Mouse (Mus musculus): Measurements from ENCODE around the gene Trappc3. TPM values are rescaled to one million over a fixed set of nuclear protein-coding genes. Genes with fewer than 3 reads are reported as not detected.
A peak's percentile ranks its signal among the peaks of the same experiment; 100 is the strongest.

Trappc3 gene
- polyA plus RNA-seq, 1 experiment = 25.7 TPM

DNA sequence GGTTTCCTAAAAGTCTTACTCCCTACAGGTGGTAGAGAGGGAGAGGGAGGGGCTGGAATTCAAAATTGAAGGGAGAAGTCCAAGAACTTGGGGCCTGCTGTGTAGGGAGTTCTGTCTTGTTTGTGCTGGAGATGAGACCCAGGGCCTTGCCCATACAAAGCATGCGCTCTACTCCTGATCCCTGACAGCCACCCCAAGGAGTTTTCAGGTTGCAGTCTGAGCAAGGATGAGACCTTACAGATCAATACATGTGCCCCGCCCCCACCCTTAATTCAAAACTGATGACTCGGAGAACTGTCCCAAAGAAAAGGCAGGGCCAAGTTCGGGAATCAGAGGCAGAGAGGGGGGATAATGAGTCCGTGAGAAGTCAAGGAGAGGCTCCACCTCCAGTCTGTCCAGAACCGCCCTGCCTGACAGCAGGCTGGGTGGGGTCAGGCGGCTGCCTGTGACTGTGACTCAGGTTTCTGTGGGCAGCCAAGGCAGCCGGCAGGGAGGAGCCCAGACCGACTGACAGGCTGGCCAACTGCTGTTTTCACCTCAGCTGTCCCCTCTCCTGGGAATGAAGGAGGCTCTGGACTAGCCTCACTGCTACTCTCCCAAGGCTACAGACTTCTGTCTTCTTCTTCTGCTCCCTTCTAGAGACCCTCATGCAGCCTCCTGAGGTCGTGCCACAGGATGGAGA lies 1.5 kb upstream of the Trappc3 start:
- Histone ChIP-seq H3K4me1 (ENCODE audit: control insufficient read depth, insufficient read depth, insufficient read length) (peaks cover 31% of the 10 kb centered on the region), H3K27ac (ENCODE audit: insufficient read depth, low read length) (peak overlapping the region; percentile 76), H3K36me3 (ENCODE audit: control insufficient read depth, insufficient read depth, low read length) (no peaks in the 10 kb centered on the region), H3K4me3 (ENCODE audit: extremely low read depth, insufficient read depth, insufficient read length) (0 out of 2 replicates have a peak overlapping the region, but pooled peaks have one; percentile 0), H3K27me3 (ENCODE audit: control insufficient read depth, insufficient read depth, low read length) (no peaks in the 10 kb centered on the region)
- DNase-seq (ENCODE audit: low read depth in 1 of 2, low spot score in 2 of 2) = peak in 1 of 2 experiments; percentile 51
- TF ChIP-seq CTCF (IDR thresholded peaks at IDR 0.05; ENCODE audit: extremely low read depth, insufficient read depth, insufficient read length, insufficient replicate concordance) (no peak), POLR2A (IDR thresholded peaks at IDR 0.05; ENCODE audit: low read depth, low read length) (no peak)
- 11% methylated on average over 10 of the region's 10 CpGs for WGBS

DNA sequence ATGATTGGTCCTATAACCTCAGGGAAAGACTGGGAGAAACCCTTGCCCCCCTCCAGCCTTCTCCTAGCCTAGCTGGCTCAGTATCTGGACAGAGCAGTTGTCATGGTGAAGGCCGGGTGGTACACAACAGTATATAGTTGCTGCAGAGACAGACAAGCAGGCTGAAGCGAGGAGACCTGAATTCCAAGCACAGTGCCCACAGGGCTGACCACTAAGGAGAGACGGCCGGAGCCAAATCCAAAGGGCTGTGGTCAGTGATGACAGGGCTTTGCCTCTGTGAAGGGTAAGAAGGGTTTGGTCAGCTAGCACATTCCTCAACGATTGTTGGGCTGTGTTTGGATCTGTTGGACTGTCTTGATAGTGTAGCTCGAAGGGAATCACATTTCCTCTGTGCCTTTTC lies 859 bp upstream of the Trappc3 start:
- Histone ChIP-seq H3K36me3 (ENCODE audit: control insufficient read depth, insufficient read depth, low read length) (no peaks in the 10 kb centered on the region), H3K27me3 (ENCODE audit: control insufficient read depth, insufficient read depth, low read length) (no peaks in the 10 kb centered on the region), H3K4me3 (ENCODE audit: extremely low read depth, insufficient read depth, insufficient read length) (no peak overlapping the region), H3K27ac (ENCODE audit: insufficient read depth, low read length) (peak overlapping the region; percentile 76), H3K4me1 (ENCODE audit: control insufficient read depth, insufficient read depth, insufficient read length) (peaks cover 31% of the 10 kb centered on the region)
- 73% methylated on average over 6 of the region's 6 CpGs for WGBS
- TF ChIP-seq CTCF (IDR thresholded peaks at IDR 0.05; ENCODE audit: extremely low read depth, insufficient read depth, insufficient read length, insufficient replicate concordance) (no peak), POLR2A (IDR thresholded peaks at IDR 0.05; ENCODE audit: low read depth, low read length) (no peak)
- DNase-seq (ENCODE audit: low read depth in 1 of 2, low spot score in 2 of 2) = no peak

DNA sequence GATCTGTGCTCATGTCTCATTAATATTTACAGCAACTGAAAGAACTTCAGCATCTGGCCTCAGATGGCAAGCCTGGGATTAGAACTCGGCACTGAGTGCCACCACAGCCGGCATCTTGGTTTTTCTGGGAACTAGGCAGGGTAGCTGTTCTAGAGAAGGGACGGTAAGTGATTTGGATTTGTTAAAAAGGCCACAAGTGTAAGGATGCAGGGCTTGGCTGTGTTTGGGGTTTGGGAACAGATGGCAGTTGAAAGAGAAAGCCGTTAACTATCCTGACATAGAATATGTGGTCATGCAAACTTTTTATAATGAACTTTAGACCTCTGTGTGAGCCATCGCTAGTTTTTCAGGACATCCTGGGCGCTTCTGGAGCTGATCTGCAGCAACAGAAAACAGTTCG lies 450 bp upstream of the Trappc3 start:
- no peak overlapping the region for H3K4me3 ChIP-seq (ENCODE audit: extremely low read depth, insufficient read depth, insufficient read length)

DNA sequence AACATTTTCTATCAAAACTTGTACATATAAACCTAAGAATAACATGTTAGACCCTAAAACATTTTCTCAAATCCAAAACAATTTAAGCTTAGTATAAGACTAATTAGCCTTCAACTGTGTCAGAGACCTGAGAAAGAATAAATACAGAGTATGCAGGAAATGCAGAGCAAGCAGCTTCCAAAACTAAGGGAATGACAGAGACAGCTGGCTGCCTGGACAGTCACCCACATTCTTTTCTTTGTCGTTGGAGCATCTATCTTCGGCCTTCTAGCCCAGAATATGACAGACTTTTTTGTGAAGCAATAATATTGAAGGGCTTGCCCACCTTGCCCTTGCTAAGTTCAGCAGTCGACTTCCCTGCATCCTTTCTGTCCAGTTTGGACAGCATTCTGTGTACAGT lies 7.2 kb downstream of the Trappc3 start:
- Histone ChIP-seq H3K27ac (ENCODE audit: insufficient read depth, low read length) (no peak overlapping the region), H3K4me3 (ENCODE audit: extremely low read depth, insufficient read depth, insufficient read length) (no peak overlapping the region), H3K27me3 (ENCODE audit: control insufficient read depth, insufficient read depth, low read length) (no peaks in the 10 kb centered on the region), H3K36me3 (ENCODE audit: control insufficient read depth, insufficient read depth, low read length) (peaks cover 16% of the 10 kb centered on the region), H3K4me1 (ENCODE audit: control insufficient read depth, insufficient read depth, insufficient read length) (no peaks in the 10 kb centered on the region)
- no peak for DNase-seq (ENCODE audit: low read depth in 1 of 2, low spot score in 2 of 2)
- 79% methylated on average over 3 of the region's 3 CpGs for WGBS
- TF ChIP-seq POLR2A (IDR thresholded peaks at IDR 0.05; ENCODE audit: low read depth, low read length) (no peak), CTCF (IDR thresholded peaks at IDR 0.05; ENCODE audit: extremely low read depth, insufficient read depth, insufficient read length, insufficient replicate concordance) (no peak)

More for the DNA sequence above, 450 bp upstream of the Trappc3 start:
- H3K36me3 ChIP-seq (ENCODE audit: control insufficient read depth, insufficient read depth, low read length) = no peaks in the 10 kb centered on the region
- WGBS = 42% methylated on average over 7 of the region's 7 CpGs
- no peak for DNase-seq (ENCODE audit: low read depth in 1 of 2, low spot score in 2 of 2)
- H3K27me3 ChIP-seq (ENCODE audit: control insufficient read depth, insufficient read depth, low read length) = no peaks in the 10 kb centered on the region
- no peak for TF ChIP-seq CTCF (IDR thresholded peaks at IDR 0.05; ENCODE audit: extremely low read depth, insufficient read depth, insufficient read length, insufficient replicate concordance)
- TF ChIP-seq POLR2A (IDR thresholded peaks at IDR 0.05; ENCODE audit: low read depth, low read length) = no peak
- H3K27ac ChIP-seq (ENCODE audit: insufficient read depth, low read length) = peak overlapping the region; percentile 76; the same call in 1 of the 2 replicates
- peaks cover 31% of the 10 kb centered on the region for H3K4me1 ChIP-seq (ENCODE audit: control insufficient read depth, insufficient read depth, insufficient read length)

DNA sequence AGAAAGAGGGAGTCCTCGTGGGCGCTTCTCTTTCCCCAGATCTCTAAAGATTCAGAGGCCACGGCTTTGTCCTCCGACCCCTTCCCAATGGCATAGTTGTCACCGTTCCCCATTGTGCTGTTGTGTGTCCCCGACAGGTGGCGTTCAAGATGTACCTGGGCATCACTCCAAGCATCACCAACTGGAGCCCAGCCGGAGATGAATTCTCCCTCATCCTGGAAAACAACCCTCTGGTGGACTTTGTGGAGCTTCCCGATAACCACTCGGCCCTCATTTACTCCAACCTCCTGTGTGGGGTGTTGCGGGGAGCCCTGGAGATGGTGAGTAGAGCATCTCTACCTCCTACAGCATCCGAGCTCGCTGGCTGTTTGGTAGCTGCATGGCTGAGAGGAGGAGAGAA lies 11.6 kb downstream of the Trappc3 start:
- WGBS = 95% methylated on average over 13 of the region's 13 CpGs
- DNase-seq (ENCODE audit: low read depth in 1 of 2, low spot score in 2 of 2) = no peak
- no peaks in the 10 kb centered on the region for H3K27me3 ChIP-seq (ENCODE audit: control insufficient read depth, insufficient read depth, low read length)
- H3K36me3 ChIP-seq (ENCODE audit: control insufficient read depth, insufficient read depth, low read length) = peaks cover 18% of the 10 kb centered on the region
- peaks cover 2% of the 10 kb centered on the region; the same call in 1 of the 2 replicates for H3K4me1 ChIP-seq (ENCODE audit: control insufficient read depth, insufficient read depth, insufficient read length)
- no peak overlapping the region for H3K27ac ChIP-seq (ENCODE audit: insufficient read depth, low read length)
- TF ChIP-seq POLR2A (IDR thresholded peaks at IDR 0.05; ENCODE audit: low read depth, low read length) (no peak), CTCF (IDR thresholded peaks at IDR 0.05; ENCODE audit: extremely low read depth, insufficient read depth, insufficient read length, insufficient replicate concordance) (no peak)
- no peak overlapping the region for H3K4me3 ChIP-seq (ENCODE audit: extremely low read depth, insufficient read depth, insufficient read length)

DNA sequence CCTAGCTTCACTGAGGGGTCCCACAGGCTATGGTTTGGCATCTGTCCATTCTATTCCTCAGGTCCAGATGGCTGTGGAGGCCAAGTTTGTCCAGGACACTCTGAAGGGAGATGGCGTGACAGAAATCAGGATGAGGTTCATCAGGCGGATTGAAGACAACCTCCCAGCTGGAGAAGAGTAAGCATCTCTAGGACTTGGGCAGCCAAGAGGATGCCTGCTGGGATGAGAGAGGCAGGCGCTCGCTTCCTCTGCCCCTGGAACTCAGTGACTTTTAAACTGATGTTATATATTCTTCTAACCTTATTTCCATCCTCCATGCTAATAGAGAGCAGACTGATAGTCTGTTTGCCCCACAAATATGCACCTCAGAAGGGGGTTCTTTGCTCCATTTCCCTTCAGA lies 13.0 kb downstream of the Trappc3 start:
- no peak for TF ChIP-seq POLR2A (IDR thresholded peaks at IDR 0.05; ENCODE audit: low read depth, low read length)
- no peak for TF ChIP-seq CTCF (IDR thresholded peaks at IDR 0.05; ENCODE audit: extremely low read depth, insufficient read depth, insufficient read length, insufficient replicate concordance)
- no peak for DNase-seq (ENCODE audit: low read depth in 1 of 2, low spot score in 2 of 2)
- Histone ChIP-seq H3K4me1 (ENCODE audit: control insufficient read depth, insufficient read depth, insufficient read length) (peaks cover 2% of the 10 kb centered on the region; the same call in 1 of the 2 replicates), H3K4me3 (ENCODE audit: extremely low read depth, insufficient read depth, insufficient read length) (no peak overlapping the region), H3K27me3 (ENCODE audit: control insufficient read depth, insufficient read depth, low read length) (no peaks in the 10 kb centered on the region), H3K36me3 (ENCODE audit: control insufficient read depth, insufficient read depth, low read length) (peaks cover 18% of the 10 kb centered on the region), H3K27ac (ENCODE audit: insufficient read depth, low read length) (no peak overlapping the region)
- WGBS = 90% methylated on average over 4 of the region's 4 CpGs

DNA sequence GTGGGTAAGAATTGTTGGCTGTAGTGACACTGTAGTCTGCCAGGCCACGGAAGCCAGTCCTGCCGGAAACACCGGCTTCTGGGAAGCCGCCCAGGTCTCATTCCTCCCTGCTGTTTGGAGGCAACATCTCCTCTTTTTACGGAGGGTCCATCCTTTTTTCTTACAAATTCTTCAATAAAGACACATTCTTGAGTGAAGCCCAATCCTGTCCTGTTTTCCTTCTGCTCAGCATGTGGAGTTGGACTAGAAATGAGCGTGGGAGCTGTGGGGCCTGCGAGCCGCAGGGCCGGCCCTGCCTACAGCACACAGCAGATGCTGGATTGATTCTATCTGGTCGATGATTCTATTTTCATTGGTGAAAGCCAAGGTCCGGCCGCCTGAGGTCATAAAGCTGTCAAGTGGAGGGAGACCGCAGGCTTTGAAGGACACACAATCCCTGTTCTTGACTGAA lies 13.6 kb downstream of the Trappc3 start:
- TF ChIP-seq POLR2A (IDR thresholded peaks at IDR 0.05; ENCODE audit: low read depth, low read length) = no peak
- TF ChIP-seq CTCF (IDR thresholded peaks at IDR 0.05; ENCODE audit: extremely low read depth, insufficient read depth, insufficient read length, insufficient replicate concordance) = no peak
- Histone ChIP-seq H3K36me3 (ENCODE audit: control insufficient read depth, insufficient read depth, low read length) (peaks cover 18% of the 10 kb centered on the region), H3K4me3 (ENCODE audit: extremely low read depth, insufficient read depth, insufficient read length) (no peak overlapping the region), H3K27ac (ENCODE audit: insufficient read depth, low read length) (no peak overlapping the region), H3K27me3 (ENCODE audit: control insufficient read depth, insufficient read depth, low read length) (no peaks in the 10 kb centered on the region), H3K4me1 (ENCODE audit: control insufficient read depth, insufficient read depth, insufficient read length) (peaks cover 2% of the 10 kb centered on the region; the same call in 1 of the 2 replicates)
- WGBS = 90% methylated on average over 13 of the region's 13 CpGs
- DNase-seq (ENCODE audit: low read depth in 1 of 2, low spot score in 2 of 2) = no peak
